Mouse (Mus musculus): ENCODE measurements around the gene Gm5460.

Gm5460 gene

DNA sequence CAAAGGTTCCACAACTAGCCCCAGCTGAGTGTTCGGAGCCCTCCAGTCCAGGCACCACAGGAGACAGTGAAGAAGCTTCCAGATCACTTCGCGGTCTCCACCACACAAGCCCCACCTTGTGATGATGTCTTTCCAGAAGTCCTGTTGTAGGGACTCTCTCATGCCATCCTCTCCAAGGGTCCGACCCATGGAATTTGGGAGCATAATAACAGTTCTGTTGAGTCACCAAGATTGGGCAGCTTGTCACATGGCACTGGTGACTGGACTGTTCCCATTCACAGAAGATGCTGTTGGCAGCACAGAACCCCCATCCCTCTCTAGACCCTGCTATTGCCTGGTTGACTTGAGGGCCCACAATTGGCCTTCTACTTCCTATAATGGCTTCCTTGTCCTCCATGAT is at the start of gene Gm5460:
Gene Gm5460 (plus strand): TSS at position 378 of the 400 bp plus-strand sequence.
- no peak for DNase-seq (ENCODE audit: low spot score in 2 of 2)

DNA sequence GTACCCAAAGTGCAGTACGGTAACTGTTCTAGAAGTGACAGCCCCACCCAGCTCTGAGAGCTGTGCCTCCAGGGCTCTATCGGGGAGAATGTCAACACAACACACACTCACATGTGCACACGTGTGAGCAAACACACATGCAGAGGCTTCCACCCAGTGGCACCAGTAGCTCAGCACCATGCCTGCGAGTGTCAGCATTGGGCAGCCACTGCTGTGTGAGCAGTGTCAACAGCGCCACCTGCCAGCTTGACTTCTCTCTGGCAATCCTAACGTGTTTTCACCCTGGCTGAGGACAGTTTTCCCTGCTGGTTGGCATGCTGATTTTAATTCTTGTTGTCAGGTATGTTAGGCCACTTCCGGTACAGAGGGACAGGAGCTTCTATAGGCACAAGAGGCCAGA is 43.9 kb upstream of the Gm5460 start:
- no peak for DNase-seq (ENCODE audit: low spot score in 2 of 2)

DNA sequence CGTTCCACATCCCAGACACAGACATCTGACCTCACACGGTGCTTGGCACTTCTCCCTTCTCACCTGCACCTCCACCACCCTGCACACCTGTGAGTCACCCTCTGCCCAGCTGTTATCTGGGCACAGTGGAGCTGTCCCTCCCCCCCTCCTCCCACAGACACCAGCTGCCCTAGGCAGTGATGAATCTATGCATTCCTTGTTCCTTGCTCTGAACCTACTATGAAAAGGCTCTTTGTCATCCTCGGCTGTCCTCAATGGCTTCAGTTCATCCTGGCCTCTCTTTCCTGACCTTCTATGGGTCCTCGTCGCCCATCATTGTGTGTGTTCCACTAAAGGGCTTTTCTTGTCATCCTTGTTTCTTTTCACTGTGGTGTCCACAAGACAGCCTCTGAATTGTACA is 41.8 kb upstream of the Gm5460 start:
- no peak for DNase-seq (ENCODE audit: low spot score in 2 of 2)

DNA sequence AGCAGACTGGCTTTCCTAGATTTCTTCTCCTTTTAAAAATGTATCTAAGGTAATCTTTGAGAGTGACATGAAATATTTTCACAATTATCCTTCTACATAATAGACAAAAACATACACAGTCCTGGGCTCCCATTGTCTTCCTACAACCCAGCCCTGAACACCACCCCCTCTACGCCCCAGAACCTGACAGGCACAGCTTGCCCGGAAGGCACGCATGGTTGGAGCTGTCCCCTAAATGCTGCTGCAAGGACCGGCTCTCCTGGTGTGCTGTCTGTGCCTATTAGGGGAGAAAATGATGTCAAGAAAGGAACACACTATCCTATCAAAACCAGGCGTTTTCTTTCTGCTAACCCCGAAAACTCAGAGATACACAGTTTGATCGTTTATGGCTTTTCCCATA is 38.8 kb upstream of the Gm5460 start:
- no peak for DNase-seq (ENCODE audit: low spot score in 2 of 2)

GRCm38 (mm10) chr14:33978604-33979059 is 37.9 kb upstream of the Gm5460 start, which contains the start of gene Zfp488:
Zfp488 (minus strand) TSS chr14:33978764.
- DNase-seq (ENCODE audit: low spot score in 2 of 2) = no peak

GRCm38 (mm10) chr14:33989201-33989600 is 27.4 kb upstream of the Gm5460 start:
- DNase-seq (ENCODE audit: low spot score in 2 of 2) = no peak

DNA sequence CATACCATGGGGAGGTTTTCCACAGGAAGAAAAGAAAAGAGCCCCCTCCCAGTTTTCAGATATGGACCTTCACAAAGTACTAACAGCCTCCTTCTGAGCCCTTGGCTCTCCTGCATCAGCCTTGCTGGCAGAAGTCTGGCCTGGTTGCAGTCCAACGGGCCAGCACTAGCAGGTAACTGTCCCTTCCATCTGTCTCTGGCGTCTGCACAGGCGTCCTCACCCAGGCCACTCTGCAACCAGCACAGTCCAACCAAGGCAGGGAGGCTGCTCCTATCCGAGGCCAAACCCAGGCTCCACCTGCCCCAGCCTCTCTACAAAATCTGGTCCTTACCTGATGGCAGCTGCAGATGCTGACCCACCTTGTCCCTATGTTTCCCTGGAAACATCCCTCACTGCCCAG is 24.6 kb upstream of the Gm5460 start:
- no peak for DNase-seq (ENCODE audit: low spot score in 2 of 2)

- no peak for DNase-seq (ENCODE audit: low spot score in 2 of 2)
These were observed 23.5 kb upstream of the Gm5460 start for GRCm38 (mm10) chr14:33993051-33993450.

GRCm38 (mm10) chr14:33993521-33994289 is 22.9 kb upstream of the Gm5460 start:
- no peak for DNase-seq (ENCODE audit: low spot score in 2 of 2)

DNA sequence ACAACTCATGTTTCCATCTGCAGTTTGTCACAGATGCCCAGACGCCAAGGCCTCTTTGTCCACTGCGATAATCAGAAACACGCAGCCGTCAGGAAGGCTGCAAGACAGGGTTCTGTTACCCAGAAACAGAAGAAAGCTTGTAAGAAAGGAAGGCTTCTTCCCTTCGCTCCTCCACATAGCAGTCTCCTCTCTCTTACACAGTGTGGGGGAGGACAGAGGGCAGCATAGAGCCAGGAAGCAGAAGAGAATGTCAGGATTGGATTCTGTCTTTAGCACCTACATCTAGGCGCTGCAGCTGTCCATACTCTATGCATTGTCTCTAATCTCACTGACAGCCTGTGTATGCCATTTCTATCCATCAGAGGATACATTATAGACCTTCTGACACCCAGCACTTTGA is 19.1 kb upstream of the Gm5460 start:
- DNase-seq (ENCODE audit: low spot score in 2 of 2) = no peak

- DNase-seq (ENCODE audit: low spot score in 2 of 2) = no peak
These were observed 16.5 kb upstream of the Gm5460 start for GRCm38 (mm10) chr14:34000076-34000475.

DNA sequence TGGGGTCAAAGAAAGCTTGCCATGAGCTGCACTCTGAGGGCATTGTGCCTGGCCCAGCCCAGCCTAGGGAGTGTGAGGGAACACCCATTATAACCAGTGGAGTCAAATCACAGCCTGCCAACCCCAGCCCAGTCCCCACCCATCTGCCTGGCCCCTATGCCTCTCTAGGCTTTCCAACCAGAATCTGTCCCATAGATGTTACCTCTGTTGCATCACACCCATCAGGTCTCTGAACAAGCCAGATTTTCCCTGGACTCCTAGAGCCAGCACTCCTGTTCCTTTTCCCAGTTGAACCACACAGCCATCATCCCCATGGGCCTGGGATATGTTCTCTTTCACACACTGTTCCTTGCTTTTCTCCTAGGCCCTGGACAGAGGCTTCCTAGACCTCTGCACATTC is 15.1 kb upstream of the Gm5460 start:
- no peak for DNase-seq (ENCODE audit: low spot score in 2 of 2)

DNA sequence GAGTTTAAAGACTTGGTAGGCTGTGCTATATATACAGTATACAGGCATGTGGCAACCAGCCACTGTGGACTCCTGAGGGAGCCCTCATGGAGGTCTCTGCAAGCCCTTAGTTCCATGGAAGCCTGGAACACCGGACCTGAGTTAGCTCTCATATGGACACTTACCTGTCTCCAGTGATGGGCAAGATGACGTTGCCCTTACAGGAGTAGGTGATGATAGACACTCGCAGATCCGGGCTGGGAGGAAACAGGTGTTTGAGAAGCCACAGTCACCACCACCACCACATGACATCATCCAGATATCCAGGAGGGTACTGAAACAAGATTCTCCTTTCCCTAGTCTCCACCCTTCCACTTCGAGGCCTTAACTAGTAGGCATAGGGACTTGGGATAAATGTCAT is 14.2 kb upstream of the Gm5460 start:
- no peak for DNase-seq (ENCODE audit: low spot score in 2 of 2)

- no peak for DNase-seq (ENCODE audit: low spot score in 2 of 2)
These were observed 1.5 kb upstream of the Gm5460 start, which contains the start of gene Gm30083 for GRCm38 (mm10) chr14:34015063-34015462. Gm30083 (minus strand) TSS chr14:34015182.

- DNase-seq (ENCODE audit: low spot score in 2 of 2) = no peak
These were observed 380 bp downstream of the Gm5460 start for GRCm38 (mm10) chr14:34016938-34017337.

DNA sequence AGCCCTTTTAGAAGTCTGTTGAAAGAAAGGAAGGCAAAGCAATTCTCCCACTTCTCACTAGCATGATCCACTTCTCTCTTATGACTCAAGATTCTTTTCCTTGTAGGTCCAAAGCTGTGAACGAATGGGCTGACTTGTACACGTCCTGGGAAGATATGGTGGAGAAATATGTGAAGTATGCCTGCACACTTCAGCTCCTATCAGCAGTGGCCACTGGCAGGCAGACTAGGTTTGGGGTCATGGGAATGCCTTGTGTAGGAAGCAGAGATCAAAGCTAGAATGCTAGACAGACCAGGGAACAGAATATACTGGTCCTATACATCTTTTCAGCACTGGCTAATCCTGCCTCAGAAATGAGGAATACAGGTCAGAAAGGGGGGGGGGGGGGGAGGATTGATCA is 10.2 kb downstream of the Gm5460 start:
- DNase-seq (ENCODE audit: low spot score in 2 of 2) = no peak

GRCm38 (mm10) chr14:34033841-34034610 is 17.5 kb downstream of the Gm5460 start:
- no peak for DNase-seq (ENCODE audit: low spot score in 2 of 2)

GRCm38 (mm10) chr14:34041241-34041640 is 24.7 kb downstream of the Gm5460 start:
- no peak for DNase-seq (ENCODE audit: low spot score in 2 of 2)

DNA sequence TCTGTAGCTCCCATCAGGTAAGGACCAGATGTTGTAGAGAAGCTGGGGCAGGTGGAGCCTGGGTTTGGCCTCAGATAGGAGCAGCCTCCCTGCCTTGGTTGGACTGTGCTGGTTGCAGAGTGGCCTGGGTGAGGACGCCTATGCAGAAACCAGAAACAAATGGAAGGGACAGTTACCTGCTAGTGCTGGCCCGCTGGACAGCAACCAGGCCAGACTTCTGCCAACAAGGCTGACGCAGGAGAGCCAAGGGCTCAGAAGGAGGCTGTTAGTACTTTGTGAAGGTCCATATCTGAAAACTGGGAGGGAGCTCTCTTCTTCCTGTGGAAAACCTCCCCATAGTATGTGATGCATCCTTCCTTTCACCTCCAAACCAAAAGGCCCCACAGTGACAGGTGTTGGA is 26.8 kb downstream of the Gm5460 start:
- no peak for DNase-seq (ENCODE audit: low spot score in 2 of 2)

GRCm38 (mm10) chr14:34050101-34050779 is 33.7 kb downstream of the Gm5460 start:
- DNase-seq (ENCODE audit: low spot score in 2 of 2) = no peak

- no peak for DNase-seq (ENCODE audit: low spot score in 2 of 2)
These were observed 36.0 kb downstream of the Gm5460 start, which contains the start of gene Antxrl for GRCm38 (mm10) chr14:34052516-34052915. Antxrl (plus strand) TSS chr14:34052707.

GRCm38 (mm10) chr14:34071665-34072064 is 55.1 kb downstream of the Gm5460 start:
- no peak for DNase-seq (ENCODE audit: low spot score in 2 of 2)
